Mouse (Mus musculus) heart, adult 2 months (tissue): ENCODE measurements around the gene Mbip.

Experiments used
- CTCF ChIP-seq: fragments of 200-600 bp; IDR thresholded peaks from 2 replicates; pipeline ENCODE4 v1.8.1; 2022; ENCODE audit warnings: antibody characterized with exemption, mild to moderate bottlenecking, moderate library complexity
- POLR2A ChIP-seq: fragments of 200-500 bp; IDR thresholded peaks from 2 replicates; pipeline ENCODE4 v1.6.1; 2011; ENCODE audit warnings: mild to moderate bottlenecking, low read depth, low read length, control low read depth; ENCODE audit not compliant: insufficient read depth

- TF ChIP-seq CTCF (no peak), POLR2A (no peak)
Measured at GRCm38 (mm10) chr12:56281649-56282048, 64.0 kb downstream of the Mbip start.
